14 mouse cellular contexts compared by ENCODE assay signal in genomic region chr6:52232568-52232965, GRCm38 (mm10). TPM values are rescaled to one million over a fixed set of nuclear protein-coding genes. Genes with fewer than 3 reads are reported as not detected.
DNase-seq lines count a peak whose midpoint lies in the region; ATAC-seq and TF ChIP-seq lines count a peak whose summit lies in the region.
"Had no signal": no experiment of that assay in that cellular context is flagged by ENCODE, and none has a peak within 500 bp of the region (broad histone marks: within the 10 kb centered on the region; RNA-seq: fewer than 3 reads in every experiment).

No protein-coding gene starts in this region.

- H3K9ac ChIP-seq in kidney, postnatal 0 days (ENCODE audit: low read depth, low read length): peak overlapping the region; percentile 98
- H3K9ac ChIP-seq: stomach, embryonic 15.5 days had no signal

- no peaks in the 10 kb centered on the region for H3K9me3 ChIP-seq in kidney, postnatal 0 days (replicated peaks; ENCODE audit: low read length)
- H3K9me3 ChIP-seq: stomach, embryonic 15.5 days had no signal

- H3K27ac ChIP-seq in kidney, postnatal 0 days: peak overlapping the region; percentile 97
- H3K27ac ChIP-seq: stomach, embryonic 15.5 days had no signal

- H3K4me3 ChIP-seq in kidney, postnatal 0 days (replicated peaks; ENCODE audit: low read depth, low read length): peak overlapping the region; percentile 85
- H3K4me3 ChIP-seq: stomach, embryonic 15.5 days had no signal

- H3K27me3 ChIP-seq in kidney, postnatal 0 days (ENCODE audit: insufficient read depth, low read length): no peaks in the 10 kb centered on the region
- H3K27me3 ChIP-seq in splenic B cell, adult 2 months (ENCODE audit: control insufficient read depth, insufficient read depth, low read length, poor library complexity, severe bottlenecking): peaks cover 10% of the 10 kb centered on the region

- no peaks in the 10 kb centered on the region; the same call in 1 of the 2 replicates for H3K36me3 ChIP-seq in kidney, postnatal 0 days (ENCODE audit: insufficient read depth, low read length)
- no peaks in the 10 kb centered on the region for H3K36me3 ChIP-seq in splenic B cell, adult 2 months (ENCODE audit: control insufficient read depth, insufficient read depth, low read length, poor library complexity, severe bottlenecking)
- H3K36me3 ChIP-seq: stomach, embryonic 15.5 days had no signal

- peak overlapping the region; percentile 92 for H3K4me2 ChIP-seq in kidney, postnatal 0 days (ENCODE audit: low read length)
- H3K4me2 ChIP-seq: stomach, embryonic 15.5 days had no signal

- DNase-seq in heart, adult 11 months: peak; percentile 79
- no peak for DNase-seq in heart, adult 8-10 months (ENCODE audit: low spot score)
- peak; percentile 9 for DNase-seq in thymus, postnatal 14 days
- no peak for DNase-seq in thymus, postnatal 36 days
- no peak for DNase-seq in kidney, postnatal 0 days (ENCODE audit: low spot score)
- DNase-seq in splenic B cell, adult 2 months (ENCODE audit: low read depth, low spot score): peak; percentile 44
- no peak for DNase-seq in cerebellum, postnatal 10 days
- DNase-seq in spleen, postnatal 14 days (ENCODE audit: low spot score in 2 of 2): no peak
- DNase-seq: cerebellum, adult 11 months; heart, postnatal 4 days; layer of hippocampus, postnatal 36 days; lung, postnatal 14 days had no signal

- ATAC-seq in kidney, postnatal 0 days (replicated peaks; ENCODE audit: low FRiP score, low read depth): no peak
- ATAC-seq: forebrain, embryonic 16.5 days had no signal

- peaks cover 4% of the 10 kb centered on the region; the same call in 1 of the 2 replicates for H3K4me1 ChIP-seq in kidney, postnatal 0 days (replicated peaks; ENCODE audit: insufficient read depth, low read length)

- TF ChIP-seq CTCF in kidney, postnatal 0 days (IDR thresholded peaks at IDR 0.05; ENCODE audit: low read depth): no peak

- WGBS in kidney, postnatal 0 days: under 1% methylated on average over 18 of the region's 18 CpGs

RNA-seq across cellular contexts. Expression of gene Hoxa9, which starts 1.7 kb away (rescaled TPM):
- total RNA-seq in heart, adult 8-10 months (2022): not detected
- 57.3 and 57.8 TPM in 2 replicates for polyA plus RNA-seq in kidney, postnatal 0 days (2015; fragmentation: Nextera tagmentation; extraction: Ambion mirVana)
- total RNA-seq: heart, postnatal 4 days; layer of hippocampus, postnatal 36 days had no signal
- polyA plus RNA-seq: forebrain, embryonic 16.5 days had no signal

RNA-seq across cellular contexts. Expression of gene Hoxa10, which starts 8.1 kb away (rescaled TPM):
- total RNA-seq in heart, adult 8-10 months (2022): not detected
- 175 and 183 TPM in 2 replicates for polyA plus RNA-seq in kidney, postnatal 0 days (2015; fragmentation: Nextera tagmentation; extraction: Ambion mirVana)
- total RNA-seq: heart, postnatal 4 days; layer of hippocampus, postnatal 36 days had no signal
- polyA plus RNA-seq: forebrain, embryonic 16.5 days had no signal

RNA-seq across cellular contexts. Expression of gene Hoxa7, which starts 10.9 kb away (rescaled TPM):
- under 1 TPM in 3 of 4 experiments, not detected in 1; 0.19 to 0.55 (median 0.31) TPM for total RNA-seq in heart, adult 8-10 months (2022)
- polyA plus RNA-seq in kidney, postnatal 0 days (2015; fragmentation: Nextera tagmentation; extraction: Ambion mirVana): 29.7 and 31.7 TPM in 2 replicates
- total RNA-seq: layer of hippocampus, postnatal 36 days had no signal
- polyA plus RNA-seq: forebrain, embryonic 16.5 days had no signal

RNA-seq across cellular contexts. Expression of gene Hoxa11, which starts 13.0 kb away (rescaled TPM):
- not detected for total RNA-seq in heart, adult 8-10 months (2022)
- 24.7 and 27.7 TPM in 2 replicates for polyA plus RNA-seq in kidney, postnatal 0 days (2015; fragmentation: Nextera tagmentation; extraction: Ambion mirVana)
- total RNA-seq: heart, postnatal 4 days; layer of hippocampus, postnatal 36 days had no signal
- polyA plus RNA-seq: forebrain, embryonic 16.5 days had no signal

RNA-seq across cellular contexts. Expression of gene Gm28308, which starts 19.4 kb away (rescaled TPM):
- total RNA-seq in heart, adult 8-10 months (2022): under 1 TPM in 1 of 4 experiments, not detected in 3; 0.54 TPM
- polyA plus RNA-seq in kidney, postnatal 0 days (2015; fragmentation: Nextera tagmentation; extraction: Ambion mirVana): 0.66 and 2.1 TPM in 2 replicates
- total RNA-seq: heart, postnatal 4 days; layer of hippocampus, postnatal 36 days had no signal
- polyA plus RNA-seq: forebrain, embryonic 16.5 days; stomach, embryonic 15.5 days had no signal

Comparison
In these comparisons a context has a peak if more than half of its experiments do, and no peak if none do; other contexts are left out.
1. DNase-seq: peak in heart, adult 11 months (single experiment), thymus, postnatal 14 days (single experiment) and splenic B cell, adult 2 months (single experiment); none in heart, adult 8-10 months (single experiment), thymus, postnatal 36 days (0 of 2), kidney, postnatal 0 days (single experiment), cerebellum, postnatal 10 days (0 of 2) and spleen, postnatal 14 days (0 of 2).